Mouse (Mus musculus) kidney, embryonic 14.5 days (tissue): ENCODE measurements around the gene Aqp8. TPM values are rescaled to one million over a fixed set of nuclear protein-coding genes. Genes with fewer than 3 reads are reported as not detected.

Experiments
- ATAC-seq: fragments of 200-750 bp; cut with Nextera tagmentation; 2 replicates; pipeline ENCODE4 v1.8.0; 2017; ENCODE audit warnings: moderate number of reproducible peaks, mild to moderate bottlenecking, moderate TSS enrichment, moderate library complexity; ENCODE audit not compliant: low FRiP score, low TSS enrichment
- H3K27ac ChIP-seq: fragments of 300-500 bp; sonication (generic); 2 replicates; pipeline ENCODE4 v1.5.1; 2014; ENCODE audit warnings: low read depth, mild to moderate bottlenecking, low read length, moderate library complexity, mixed read lengths
- H3K27me3 ChIP-seq: fragments of 300-500 bp; sonication (generic); 2 replicates; pipeline ENCODE4 v1.6.1; 2014; ENCODE audit warnings: mild to moderate bottlenecking, low read length; ENCODE audit not compliant: control insufficient read depth, insufficient read depth
- H3K36me3 ChIP-seq: fragments of 300-500 bp; sonication (generic); 2 replicates; pipeline ENCODE4 v1.6.1; 2014; ENCODE audit warnings: low read length, mixed read lengths; ENCODE audit not compliant: control insufficient read depth, insufficient read depth
- H3K4me1 ChIP-seq: fragments of 300-500 bp; sonication (generic); 2 replicates; pipeline ENCODE4 v1.6.1; 2014; ENCODE audit warnings: low read length, mixed read lengths; ENCODE audit not compliant: control insufficient read depth, insufficient read depth
- H3K4me2 ChIP-seq: fragments of 300-500 bp; sonication (generic); replicated peaks from 2 replicates; pipeline ENCODE4 v1.6.1; 2014; ENCODE audit warnings: low read depth, mild to moderate bottlenecking, low read length
- H3K4me3 ChIP-seq: fragments of 300-500 bp; sonication (generic); 2 replicates; pipeline ENCODE4 v1.5.1; 2014; ENCODE audit warnings: mild to moderate bottlenecking, low read length
- H3K9ac ChIP-seq: fragments of 300-500 bp; sonication (generic); 2 replicates; pipeline ENCODE4 v1.6.1; 2014; ENCODE audit warnings: low read depth, mild to moderate bottlenecking, low read length, moderate library complexity
- H3K9me3 ChIP-seq: fragments of 300-500 bp; sonication (generic); 2 replicates; pipeline ENCODE4 v1.6.1; 2016; ENCODE audit warnings: low read length; ENCODE audit not compliant: control insufficient read depth
- WGBS: fragments of 180-500 bp; shearing (Covaris S2); extraction: QIAGEN DNeasy Blood & Tissue Kit; methylation state at CpG from one replicate; pipeline ENCODE4 v1.1.7; 2014; 5-methylcytosine and 5-hydroxymethylcytosine counted together
- polyA plus RNA-seq: library from polyadenylated mRNA; unstranded; fragments of >200 nt; fragmentation: Nextera tagmentation; extraction: Ambion mirVana; gene quantifications from 2 replicates; pipeline ENCODE4 v1.2.1, GENCODE M21; 2014

The Aqp8 gene
- polyA plus RNA-seq, 1 experiment from 2014 or later = not detected

GRCm38 (mm10) chr7:123503358-123503757, 41.3 kb downstream of the Aqp8 start:
- Histone ChIP-seq H3K4me2 (no peak overlapping the region), H3K4me3 (no peak overlapping the region), H3K9ac (no peak overlapping the region), H3K27ac (no peak overlapping the region), H3K4me1 (peaks cover 4% of the 10 kb centered on the region; the same call in 1 of the 2 replicates), H3K36me3 (no peaks in the 10 kb centered on the region), H3K27me3 (no peaks in the 10 kb centered on the region), H3K9me3 (peaks cover 17% of the 10 kb centered on the region)
- ATAC-seq = no peak
- WGBS = 17% methylated on average over 1 of the region's 1 CpGs

- H3K27ac ChIP-seq = no peak overlapping the region
- no peaks in the 10 kb centered on the region for H3K4me1 ChIP-seq
- H3K9me3 ChIP-seq = peaks cover 17% of the 10 kb centered on the region
- H3K27me3 ChIP-seq = no peaks in the 10 kb centered on the region
- H3K4me2 ChIP-seq = no peak overlapping the region
- ATAC-seq = no peak
- H3K4me3 ChIP-seq = no peak overlapping the region
- H3K9ac ChIP-seq = no peak overlapping the region
- 65% methylated on average over 7 of the region's 7 CpGs for WGBS
- H3K36me3 ChIP-seq = no peaks in the 10 kb centered on the region
Measured at GRCm38 (mm10) chr7:123507946-123508345, 45.9 kb downstream of the Aqp8 start.

Other genes with a start within 250 kb of the Aqp8 start
- gene Slc5a11, start 247.5 kb upstream of the Aqp8 start, polyA plus RNA-seq = 0.49 and 1.9 TPM in 2 replicates
- 61.3 and 66.4 TPM in 2 replicates for gene Lcmt1, start 92.5 kb upstream of the Aqp8 start, polyA plus RNA-seq
- gene Arhgap17, start 92.4 kb upstream of the Aqp8 start, polyA plus RNA-seq = 19.5 and 31.2 TPM in 2 replicates
- 2.4 and 5.0 TPM in 2 replicates for gene Zkscan2, start 38.2 kb downstream of the Aqp8 start, polyA plus RNA-seq